Mouse (Mus musculus) kidney, postnatal 0 days (tissue): ENCODE results near the gene B3gnt7. TPM values are rescaled to one million over a fixed set of nuclear protein-coding genes. Genes with fewer than 3 reads are reported as not detected.

Source experiments
- ATAC-seq: fragments of 200-750 bp; cut with Nextera tagmentation; replicated peaks from 2 replicates; pipeline ENCODE4 v1.8.0; 2017; ENCODE audit warnings: low read depth, moderate number of reproducible peaks, moderate TSS enrichment, moderate library complexity; ENCODE audit not compliant: low FRiP score
- DNase-seq: peaks from one replicate; pipeline ENCODE4 v3.0.0-alpha.2; 2016; ENCODE audit warnings: low spot score
- H3K27ac ChIP-seq: fragments of 300-500 bp; sonication (generic); 2 replicates; pipeline ENCODE4 v1.5.1; 2014; ENCODE audit warnings: mild to moderate bottlenecking
- H3K27me3 ChIP-seq: fragments of 300-500 bp; sonication (generic); 2 replicates; pipeline ENCODE4 v1.6.1; 2014; ENCODE audit warnings: low read length, mixed read lengths; ENCODE audit not compliant: insufficient read depth
- H3K36me3 ChIP-seq: fragments of 300-500 bp; sonication (generic); 2 replicates; pipeline ENCODE4 v1.6.1; 2014; ENCODE audit warnings: low read length, mixed read lengths; ENCODE audit not compliant: insufficient read depth
- H3K4me1 ChIP-seq: fragments of 300-500 bp; sonication (generic); replicated peaks from 2 replicates; pipeline ENCODE4 v1.6.1; 2014; ENCODE audit warnings: antibody characterized with exemption, low read length, mixed read lengths; ENCODE audit not compliant: insufficient read depth
- H3K4me2 ChIP-seq: fragments of 300-500 bp; sonication (generic); 2 replicates; pipeline ENCODE4 v1.6.1; 2014; ENCODE audit warnings: mild to moderate bottlenecking, low read length, moderate library complexity, mixed read lengths
- H3K4me3 ChIP-seq: fragments of 300-500 bp; sonication (generic); replicated peaks from 2 replicates; pipeline ENCODE4 v1.5.1; 2014; ENCODE audit warnings: low read depth, low read length
- H3K9ac ChIP-seq: fragments of 300-500 bp; sonication (generic); 2 replicates; pipeline ENCODE4 v1.6.1; 2014; ENCODE audit warnings: low read depth, low read length
- H3K9me3 ChIP-seq: fragments of 300-500 bp; sonication (generic); replicated peaks from 2 replicates; pipeline ENCODE4 v1.6.1; 2016; ENCODE audit warnings: low read length, inconsistent platforms, mixed read lengths
- CTCF ChIP-seq: IDR thresholded peaks from 2 replicates; pipeline ENCODE4 v1.5.1; 2016; ENCODE audit warnings: antibody characterized with exemption, low read depth, mild to moderate bottlenecking, moderate library complexity
- WGBS: fragments of 180-500 bp; shearing (Covaris S2); extraction: QIAGEN DNeasy Blood & Tissue Kit; methylation state at CpG from one replicate; pipeline ENCODE4 v1.1.7; 2014; 5-methylcytosine and 5-hydroxymethylcytosine counted together
- polyA plus RNA-seq: library from polyadenylated mRNA; unstranded; fragments of >200 nt; fragmentation: Nextera tagmentation; extraction: Ambion mirVana; gene quantifications from 2 replicates; pipeline ENCODE4 v1.2.1, GENCODE M21; 2015

Gene B3gnt7
- polyA plus RNA-seq, 1 experiment from 2014 or later, result 10.8 TPM

GRCm38 (mm10) chr1:86300093-86300492 lies 2.5 kb upstream of the B3gnt7 start:
- no peak overlapping the region for H3K27ac ChIP-seq
- WGBS, result 38% methylated on average over 2 of the region's 2 CpGs
- H3K27me3 ChIP-seq, result no peaks in the 10 kb centered on the region
- DNase-seq (no peak), ATAC-seq (no peak)
- no peak for TF ChIP-seq CTCF
- no peak overlapping the region for H3K4me3 ChIP-seq
- no peaks in the 10 kb centered on the region for H3K36me3 ChIP-seq
- no peaks in the 10 kb centered on the region; the same call in 1 of the 2 replicates for H3K4me1 ChIP-seq
- H3K4me2 ChIP-seq, result no peak overlapping the region
- no peaks in the 10 kb centered on the region for H3K9me3 ChIP-seq
- no peak overlapping the region for H3K9ac ChIP-seq

DNA sequence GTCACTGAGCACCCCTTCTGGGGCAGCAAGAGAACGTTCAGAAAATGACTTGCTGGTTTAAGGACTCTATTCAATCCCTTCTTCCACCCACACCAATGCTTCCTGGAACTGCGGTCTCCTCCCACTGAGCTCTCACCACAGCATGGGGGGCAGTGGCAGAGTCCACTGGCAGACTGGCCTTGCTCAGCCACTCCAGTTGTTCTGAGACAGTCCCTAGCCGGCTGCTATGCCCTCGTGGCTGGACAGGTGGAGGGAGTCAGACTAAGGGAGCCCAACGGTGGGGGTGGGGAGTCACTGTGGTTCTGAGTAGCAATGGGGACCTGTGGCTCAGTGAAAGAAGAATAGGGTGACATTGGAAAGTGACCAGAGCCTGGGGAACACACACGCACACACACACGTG lies 1.9 kb upstream of the B3gnt7 start:
- no peak for TF ChIP-seq CTCF
- Histone ChIP-seq H3K4me1 (no peaks in the 10 kb centered on the region; the same call in 1 of the 2 replicates), H3K9ac (no peak overlapping the region), H3K36me3 (no peaks in the 10 kb centered on the region), H3K9me3 (no peaks in the 10 kb centered on the region), H3K4me3 (no peak overlapping the region), H3K4me2 (no peak overlapping the region), H3K27ac (no peak overlapping the region), H3K27me3 (no peaks in the 10 kb centered on the region)
- no peak for ATAC-seq
- WGBS, result 51% methylated on average over 7 of the region's 7 CpGs
- no peak for DNase-seq

DNA sequence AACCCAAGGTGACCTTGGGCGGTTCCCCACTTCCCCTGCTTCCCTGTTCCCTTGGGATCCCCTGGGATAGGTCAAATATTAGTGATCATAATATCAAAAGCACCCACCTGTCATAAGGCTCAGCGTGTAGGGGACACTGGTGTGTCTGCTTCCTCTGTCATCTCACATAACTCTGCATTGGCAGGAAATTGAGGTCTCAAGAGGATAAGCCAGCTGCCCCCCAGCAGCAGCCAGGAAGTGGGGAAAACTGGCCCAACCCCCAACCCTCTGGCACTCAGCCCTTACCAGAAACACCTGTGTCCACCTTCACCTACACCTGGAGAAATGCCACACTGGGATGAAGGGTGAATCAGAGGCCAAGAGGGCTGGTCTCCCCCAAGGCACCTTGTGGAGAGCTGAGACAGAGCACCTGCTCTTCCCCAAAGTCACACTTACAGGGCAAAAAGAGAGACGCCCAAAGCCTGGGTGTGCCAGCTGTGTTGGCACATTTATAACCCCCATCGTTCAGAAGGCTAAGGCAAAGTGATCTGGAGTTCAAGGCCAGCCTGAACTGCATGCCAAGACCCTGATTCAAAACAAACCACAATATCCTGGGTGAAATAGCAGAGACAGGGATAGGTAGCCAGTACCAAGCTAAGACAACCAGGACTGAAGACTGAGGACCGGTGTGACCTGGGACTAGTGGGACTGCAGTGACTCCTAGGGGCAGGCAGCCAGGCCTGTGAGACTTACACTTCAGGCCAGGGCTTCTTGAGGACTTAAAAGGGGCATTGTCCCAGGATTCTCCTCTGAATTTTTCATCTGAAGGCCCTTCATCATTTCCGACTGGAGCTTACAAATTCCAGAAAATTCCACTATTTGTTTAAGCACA lies 1.2 kb upstream of the B3gnt7 start:
- TF ChIP-seq CTCF, result peak; percentile 58

DNA sequence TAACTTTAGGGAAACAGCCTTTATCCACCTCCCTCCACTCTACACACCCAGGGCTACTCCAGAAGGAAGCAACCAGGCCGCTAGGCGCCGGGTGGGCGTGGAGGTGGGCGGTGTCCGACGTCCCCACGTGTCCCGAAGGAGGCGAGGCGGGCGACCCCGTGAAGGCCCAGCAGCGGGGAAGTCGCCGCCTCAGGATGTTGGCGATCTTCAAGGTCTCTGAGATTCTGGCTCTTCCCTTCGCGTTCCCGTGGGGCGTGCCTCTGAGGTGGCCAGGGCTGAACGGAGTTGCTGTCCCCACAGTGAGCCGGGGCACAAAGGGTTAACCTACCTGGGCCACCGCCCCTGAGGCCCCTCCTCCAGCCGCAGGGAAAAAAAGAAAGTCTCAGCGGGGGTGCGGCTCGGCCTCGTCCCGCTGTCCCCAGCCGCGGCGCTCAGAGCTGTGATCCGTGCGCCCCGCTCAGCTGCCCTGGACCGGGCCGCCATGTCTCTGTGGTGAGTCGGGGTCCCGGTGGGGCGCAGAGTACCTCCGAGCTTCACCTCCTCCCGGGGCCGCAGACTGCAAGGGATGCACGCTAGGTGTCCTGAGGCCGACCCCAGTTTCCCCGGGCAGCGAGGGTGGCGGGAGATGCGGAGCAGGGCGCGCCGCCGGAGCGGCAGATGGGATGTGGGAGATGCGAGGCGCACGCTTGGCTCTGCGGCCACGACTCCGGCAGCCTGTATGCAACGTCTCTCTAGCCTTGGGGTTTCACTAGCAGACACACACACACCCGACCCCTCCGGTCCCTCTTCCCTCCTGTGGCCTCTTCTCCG lies 636 bp downstream of the B3gnt7 start:
- Histone ChIP-seq H3K9ac (peak overlapping the region; percentile 69), H3K27ac (peak overlapping the region; percentile 34; the same call in 1 of the 2 replicates), H3K4me2 (peak overlapping the region; percentile 99), H3K27me3 (no peaks in the 10 kb centered on the region), H3K4me3 (peak overlapping the region; percentile 63), H3K4me1 (no peaks in the 10 kb centered on the region; the same call in 1 of the 2 replicates), H3K9me3 (no peaks in the 10 kb centered on the region), H3K36me3 (no peaks in the 10 kb centered on the region)
- peak; percentile 39; the same call in 1 of the 2 replicates for TF ChIP-seq CTCF
- peak; percentile 81 for DNase-seq
- under 1% methylated on average over 65 of the region's 65 CpGs for WGBS
- ATAC-seq, result peak; percentile 81

More for the DNA sequence above, 1.2 kb upstream of the B3gnt7 start:
- no peaks in the 10 kb centered on the region for H3K36me3 ChIP-seq
- WGBS, result 60% methylated on average over 6 of the region's 6 CpGs
- H3K4me2 ChIP-seq, result no peak overlapping the region
- no peaks in the 10 kb centered on the region for H3K9me3 ChIP-seq
- H3K9ac ChIP-seq, result no peak overlapping the region
- no peak overlapping the region for H3K27ac ChIP-seq
- H3K4me1 ChIP-seq, result no peaks in the 10 kb centered on the region; the same call in 1 of the 2 replicates
- DNase-seq, result no peak
- H3K27me3 ChIP-seq, result no peaks in the 10 kb centered on the region
- no peak overlapping the region for H3K4me3 ChIP-seq
- ATAC-seq, result no peak

GRCm38 (mm10) chr1:86303873-86304250 lies 1.2 kb downstream of the B3gnt7 start:
- 0 out of 2 replicates have a peak overlapping the region, but pooled peaks have one; percentile 34 for H3K27ac ChIP-seq
- H3K27me3 ChIP-seq, result no peaks in the 10 kb centered on the region
- no peaks in the 10 kb centered on the region; the same call in 1 of the 2 replicates for H3K4me1 ChIP-seq
- no peak for ATAC-seq
- peak overlapping the region; percentile 63 for H3K4me3 ChIP-seq
- peak overlapping the region; percentile 99 for H3K4me2 ChIP-seq
- no peaks in the 10 kb centered on the region for H3K36me3 ChIP-seq
- TF ChIP-seq CTCF, result no peak
- H3K9me3 ChIP-seq, result no peaks in the 10 kb centered on the region
- H3K9ac ChIP-seq, result peak overlapping the region; percentile 69
- DNase-seq, result no peak
- 4% methylated on average over 16 of the region's 16 CpGs for WGBS

- ATAC-seq (peak; percentile 61), DNase-seq (no peak)
- 75% methylated on average over 3 of the region's 3 CpGs for WGBS
- no peak for TF ChIP-seq CTCF
- peak overlapping the region; percentile 19; the same call in 1 of the 2 replicates for H3K27ac ChIP-seq
- no peaks in the 10 kb centered on the region for H3K36me3 ChIP-seq
- no peaks in the 10 kb centered on the region for H3K27me3 ChIP-seq
- H3K4me3 ChIP-seq, result no peak overlapping the region
- H3K9ac ChIP-seq, result no peak overlapping the region
- no peak overlapping the region for H3K4me2 ChIP-seq
- H3K4me1 ChIP-seq, result no peaks in the 10 kb centered on the region; the same call in 1 of the 2 replicates
- no peaks in the 10 kb centered on the region for H3K9me3 ChIP-seq
These were observed 4.1 kb downstream of the B3gnt7 start for GRCm38 (mm10) chr1:86306686-86307085.
